Mouse (Mus musculus): ENCODE data around the gene Nr1h5. TPM values are rescaled to one million over a fixed set of nuclear protein-coding genes. Genes with fewer than 3 reads are reported as not detected.

The Nr1h5 gene
- polyA plus RNA-seq, 1 experiment from 2014 or later = not detected

DNA sequence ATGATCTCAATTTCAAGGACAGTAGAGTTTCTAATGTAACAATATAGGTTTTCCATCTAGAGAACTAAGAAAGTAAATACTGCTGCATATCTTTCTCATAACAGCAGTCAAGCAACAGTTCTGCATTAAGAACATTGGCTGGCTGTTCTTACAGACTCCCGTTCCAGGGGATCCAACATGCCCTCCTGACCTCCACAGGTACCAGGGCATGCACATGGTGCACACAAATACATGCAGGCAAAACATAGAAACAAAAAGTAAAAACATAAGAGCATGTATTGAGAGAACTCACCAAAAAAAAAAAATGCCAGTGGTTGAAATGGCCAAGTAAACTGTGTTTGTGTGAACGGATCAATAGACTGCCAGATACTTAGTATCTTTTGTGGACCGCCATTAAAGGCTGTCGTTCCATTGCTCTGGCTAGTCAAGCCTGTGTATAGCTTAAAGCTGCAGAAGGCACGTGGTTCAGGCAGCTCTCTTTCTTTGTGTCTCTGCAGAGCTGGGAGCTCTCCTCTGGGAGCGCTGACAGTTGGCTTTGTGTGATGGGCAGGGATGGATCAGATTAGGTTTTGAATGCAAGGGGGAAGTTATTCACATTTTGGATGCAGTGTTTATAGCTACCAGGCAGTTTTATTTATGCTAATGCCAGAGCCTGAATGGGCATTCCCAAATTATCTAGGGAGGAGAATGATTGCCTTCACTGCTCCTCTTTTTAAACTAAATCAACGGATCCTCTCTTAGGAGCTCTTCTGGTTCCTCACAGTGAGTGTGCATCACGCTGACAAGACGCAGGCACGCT, 15.8 kb upstream of the Nr1h5 start:
- WGBS = 9% methylated on average over 10 of the region's 10 CpGs
- Histone ChIP-seq H3K9ac (replicated peaks; ENCODE audit: low read depth, low read length) (peak overlapping the region; percentile 43; the same call in 1 of the 2 replicates), H3K4me1 (ENCODE audit: control insufficient read depth, insufficient read depth, low read length) (0 out of 2 replicates have a peak, but pooled peaks cover 4% of the 10 kb centered on the region), H3K9me3 (ENCODE audit: control insufficient read depth, low read length) (no peaks in the 10 kb centered on the region), H3K4me3 (ENCODE audit: low read depth, low read length) (no peak overlapping the region), H3K27me3 (ENCODE audit: control insufficient read depth, insufficient read depth, low read length) (no peaks in the 10 kb centered on the region), H3K36me3 (ENCODE audit: control insufficient read depth, insufficient read depth, low read length) (no peaks in the 10 kb centered on the region), H3K27ac (ENCODE audit: low read depth, low read length) (peak overlapping the region; percentile 78), H3K4me2 (ENCODE audit: low read depth, low read length) (peak overlapping the region; percentile 19)
- ATAC-seq (ENCODE audit: low read depth) = peak; percentile 99

DNA sequence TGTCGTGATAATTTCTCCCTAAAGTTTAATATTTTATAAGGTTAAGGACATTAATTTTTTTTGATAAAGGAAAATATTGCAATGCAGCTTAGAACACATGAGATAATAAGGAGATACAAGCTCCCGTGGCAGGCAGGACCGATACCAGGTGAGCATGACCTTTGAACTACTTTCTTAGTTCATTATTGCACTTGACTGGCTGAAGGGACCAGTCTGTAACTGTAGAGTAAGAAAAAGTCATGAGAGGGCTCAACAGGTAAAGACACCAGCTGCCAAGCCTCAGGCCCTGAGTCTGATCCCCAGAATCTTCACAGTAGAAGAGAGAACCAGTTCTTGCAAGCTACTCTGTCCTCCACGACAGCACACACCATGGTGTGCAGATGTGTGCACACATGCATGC, 13.0 kb upstream of the Nr1h5 start:
- H3K4me1 ChIP-seq (ENCODE audit: control insufficient read depth, insufficient read depth, low read length) = 0 out of 2 replicates have a peak, but pooled peaks cover 4% of the 10 kb centered on the region
- no peak for ATAC-seq (ENCODE audit: low read depth)
- H3K9ac ChIP-seq (replicated peaks; ENCODE audit: low read depth, low read length) = no peak overlapping the region
- H3K27me3 ChIP-seq (ENCODE audit: control insufficient read depth, insufficient read depth, low read length) = no peaks in the 10 kb centered on the region
- H3K4me3 ChIP-seq (ENCODE audit: low read depth, low read length) = no peak overlapping the region
- H3K9me3 ChIP-seq (ENCODE audit: control insufficient read depth, low read length) = no peaks in the 10 kb centered on the region
- H3K27ac ChIP-seq (ENCODE audit: low read depth, low read length) = no peak overlapping the region
- WGBS = 87% methylated on average over 4 of the region's 4 CpGs
- H3K36me3 ChIP-seq (ENCODE audit: control insufficient read depth, insufficient read depth, low read length) = no peaks in the 10 kb centered on the region
- no peak overlapping the region for H3K4me2 ChIP-seq (ENCODE audit: low read depth, low read length)

GRCm38 (mm10) chr3:102970508-102970907, 6.6 kb upstream of the Nr1h5 start:
- H3K9me3 ChIP-seq (ENCODE audit: control insufficient read depth, low read length) = no peaks in the 10 kb centered on the region
- no peak overlapping the region for H3K9ac ChIP-seq (replicated peaks; ENCODE audit: low read depth, low read length)
- H3K27me3 ChIP-seq (ENCODE audit: control insufficient read depth, insufficient read depth, low read length) = no peaks in the 10 kb centered on the region
- H3K4me1 ChIP-seq (ENCODE audit: control insufficient read depth, insufficient read depth, low read length) = no peaks in the 10 kb centered on the region
- H3K4me3 ChIP-seq (ENCODE audit: low read depth, low read length) = no peak overlapping the region
- 87% methylated on average over 3 of the region's 3 CpGs for WGBS
- no peak overlapping the region for H3K4me2 ChIP-seq (ENCODE audit: low read depth, low read length)
- ATAC-seq (ENCODE audit: low read depth) = no peak
- no peaks in the 10 kb centered on the region for H3K36me3 ChIP-seq (ENCODE audit: control insufficient read depth, insufficient read depth, low read length)
- H3K27ac ChIP-seq (ENCODE audit: low read depth, low read length) = no peak overlapping the region

DNA sequence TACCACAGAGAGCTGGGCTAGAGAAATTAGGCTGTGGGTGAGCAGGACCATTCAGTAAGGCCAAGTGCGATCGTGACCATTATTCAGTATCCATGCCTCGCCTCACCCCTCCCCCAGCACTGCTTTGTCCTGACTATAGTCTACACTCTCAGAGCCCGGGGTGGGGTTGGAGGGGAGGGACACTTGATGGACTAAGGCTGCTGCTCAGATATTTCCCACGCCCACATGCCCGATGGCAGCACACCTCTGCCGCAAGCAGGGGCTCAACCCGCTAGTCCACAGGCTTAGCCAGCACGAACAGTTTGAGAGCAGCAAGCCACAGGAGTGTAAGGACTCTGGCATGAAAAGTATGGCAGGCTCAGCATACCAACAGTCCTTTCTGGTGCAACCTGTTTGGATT, 6.1 kb upstream of the Nr1h5 start:
- no peak overlapping the region for H3K27ac ChIP-seq (ENCODE audit: low read depth, low read length)
- WGBS = 42% methylated on average over 9 of the region's 9 CpGs
- H3K4me2 ChIP-seq (ENCODE audit: low read depth, low read length) = no peak overlapping the region
- no peaks in the 10 kb centered on the region for H3K36me3 ChIP-seq (ENCODE audit: control insufficient read depth, insufficient read depth, low read length)
- peak; percentile 77; the same call in 1 of the 2 replicates for ATAC-seq (ENCODE audit: low read depth)
- H3K9me3 ChIP-seq (ENCODE audit: control insufficient read depth, low read length) = no peaks in the 10 kb centered on the region
- H3K9ac ChIP-seq (replicated peaks; ENCODE audit: low read depth, low read length) = 0 out of 2 replicates have a peak overlapping the region, but pooled peaks have one; percentile 21
- no peaks in the 10 kb centered on the region for H3K27me3 ChIP-seq (ENCODE audit: control insufficient read depth, insufficient read depth, low read length)
- H3K4me1 ChIP-seq (ENCODE audit: control insufficient read depth, insufficient read depth, low read length) = no peaks in the 10 kb centered on the region
- no peak overlapping the region for H3K4me3 ChIP-seq (ENCODE audit: low read depth, low read length)

DNA sequence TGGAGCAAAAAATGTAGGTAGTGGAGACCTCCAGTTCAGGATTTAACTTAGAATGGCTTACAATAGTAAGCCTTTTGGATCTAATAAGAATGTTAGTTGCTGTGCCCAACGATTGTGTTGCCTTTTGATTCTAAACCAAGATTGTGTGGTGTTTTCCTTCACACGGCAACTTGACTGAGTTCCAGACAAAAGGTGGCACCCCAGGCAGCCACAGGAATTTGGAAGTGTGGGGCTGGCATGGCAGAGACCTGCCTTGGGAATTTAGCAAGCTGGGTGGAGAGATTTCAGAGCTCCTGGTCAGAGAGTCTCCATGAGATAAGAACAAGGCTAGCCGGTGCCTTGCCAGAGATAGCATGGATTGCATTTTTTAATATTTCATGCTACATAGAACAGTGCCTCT, 8.3 kb downstream of the Nr1h5 start:
- no peak overlapping the region for H3K4me2 ChIP-seq (ENCODE audit: low read depth, low read length)
- no peak overlapping the region for H3K9ac ChIP-seq (replicated peaks; ENCODE audit: low read depth, low read length)
- ATAC-seq (ENCODE audit: low read depth) = no peak
- H3K4me3 ChIP-seq (ENCODE audit: low read depth, low read length) = no peak overlapping the region
- no peaks in the 10 kb centered on the region for H3K36me3 ChIP-seq (ENCODE audit: control insufficient read depth, insufficient read depth, low read length)
- H3K27ac ChIP-seq (ENCODE audit: low read depth, low read length) = no peak overlapping the region
- H3K4me1 ChIP-seq (ENCODE audit: control insufficient read depth, insufficient read depth, low read length) = no peaks in the 10 kb centered on the region
- H3K9me3 ChIP-seq (ENCODE audit: control insufficient read depth, low read length) = no peaks in the 10 kb centered on the region
- no peaks in the 10 kb centered on the region for H3K27me3 ChIP-seq (ENCODE audit: control insufficient read depth, insufficient read depth, low read length)
- WGBS = 77% methylated on average over 3 of the region's 3 CpGs

DNA sequence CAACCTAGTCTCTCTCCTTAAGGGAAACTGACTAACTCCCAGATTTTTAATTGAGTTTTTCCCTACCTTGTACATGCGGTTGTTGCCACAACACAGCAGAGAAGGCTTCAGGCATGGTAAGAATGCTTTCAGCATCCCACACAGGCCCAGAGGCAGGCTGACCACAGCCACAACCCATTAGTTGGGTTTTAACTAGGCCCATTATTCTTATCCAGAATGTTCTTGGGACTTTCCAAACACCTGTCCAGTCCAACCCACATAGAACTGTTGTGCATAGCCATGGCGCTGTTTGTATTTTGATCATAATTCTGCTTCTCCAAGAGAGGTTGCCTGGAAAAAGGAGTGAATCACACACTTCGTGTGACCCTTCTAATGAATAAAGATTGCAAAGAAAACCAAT, 8.8 kb downstream of the Nr1h5 start:
- Histone ChIP-seq H3K27ac (ENCODE audit: low read depth, low read length) (no peak overlapping the region), H3K36me3 (ENCODE audit: control insufficient read depth, insufficient read depth, low read length) (no peaks in the 10 kb centered on the region), H3K27me3 (ENCODE audit: control insufficient read depth, insufficient read depth, low read length) (no peaks in the 10 kb centered on the region), H3K9ac (replicated peaks; ENCODE audit: low read depth, low read length) (no peak overlapping the region), H3K4me1 (ENCODE audit: control insufficient read depth, insufficient read depth, low read length) (no peaks in the 10 kb centered on the region), H3K4me2 (ENCODE audit: low read depth, low read length) (no peak overlapping the region), H3K4me3 (ENCODE audit: low read depth, low read length) (no peak overlapping the region), H3K9me3 (ENCODE audit: control insufficient read depth, low read length) (no peaks in the 10 kb centered on the region)
- 93% methylated on average over 3 of the region's 3 CpGs for WGBS
- no peak for ATAC-seq (ENCODE audit: low read depth)

GRCm38 (mm10) chr3:102954476-102954875, 9.5 kb downstream of the Nr1h5 start:
- ATAC-seq (ENCODE audit: low read depth) = no peak
- H3K9me3 ChIP-seq (ENCODE audit: control insufficient read depth, low read length) = no peaks in the 10 kb centered on the region
- H3K4me1 ChIP-seq (ENCODE audit: control insufficient read depth, insufficient read depth, low read length) = no peaks in the 10 kb centered on the region
- WGBS = 95% methylated on average over 12 of the region's 12 CpGs
- H3K4me3 ChIP-seq (ENCODE audit: low read depth, low read length) = no peak overlapping the region
- no peak overlapping the region for H3K9ac ChIP-seq (replicated peaks; ENCODE audit: low read depth, low read length)
- H3K36me3 ChIP-seq (ENCODE audit: control insufficient read depth, insufficient read depth, low read length) = no peaks in the 10 kb centered on the region
- H3K4me2 ChIP-seq (ENCODE audit: low read depth, low read length) = no peak overlapping the region
- H3K27ac ChIP-seq (ENCODE audit: low read depth, low read length) = no peak overlapping the region
- H3K27me3 ChIP-seq (ENCODE audit: control insufficient read depth, insufficient read depth, low read length) = no peaks in the 10 kb centered on the region

DNA sequence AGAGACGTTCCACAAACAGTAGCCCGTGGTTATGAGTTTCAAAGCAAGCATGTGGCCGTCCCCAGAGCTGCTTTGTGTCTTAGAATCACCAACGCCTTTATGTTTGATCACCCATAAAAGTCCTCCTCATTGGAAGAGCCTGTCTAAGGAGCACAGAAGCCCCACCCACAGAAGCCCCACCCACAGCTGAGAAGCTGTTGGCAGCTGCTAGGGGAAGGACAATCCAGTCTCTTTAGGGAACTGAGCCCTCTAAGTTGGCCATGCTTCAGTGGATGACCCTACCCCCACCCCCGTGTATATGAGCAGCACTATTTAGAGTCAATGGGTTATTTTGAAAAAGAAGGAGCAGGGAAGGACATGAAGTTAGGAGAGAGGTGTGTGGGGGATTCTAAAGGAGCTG, 17.1 kb downstream of the Nr1h5 start:
- WGBS = 44% methylated on average over 5 of the region's 5 CpGs
- Histone ChIP-seq H3K4me2 (ENCODE audit: low read depth, low read length) (no peak overlapping the region), H3K4me3 (ENCODE audit: low read depth, low read length) (no peak overlapping the region), H3K27ac (ENCODE audit: low read depth, low read length) (no peak overlapping the region), H3K36me3 (ENCODE audit: control insufficient read depth, insufficient read depth, low read length) (no peaks in the 10 kb centered on the region), H3K4me1 (ENCODE audit: control insufficient read depth, insufficient read depth, low read length) (no peaks in the 10 kb centered on the region), H3K9me3 (ENCODE audit: control insufficient read depth, low read length) (no peaks in the 10 kb centered on the region), H3K27me3 (ENCODE audit: control insufficient read depth, insufficient read depth, low read length) (no peaks in the 10 kb centered on the region), H3K9ac (replicated peaks; ENCODE audit: low read depth, low read length) (no peak overlapping the region)
- ATAC-seq (ENCODE audit: low read depth) = no peak

GRCm38 (mm10) chr3:102946312-102946711, 17.6 kb downstream of the Nr1h5 start:
- Histone ChIP-seq H3K4me3 (ENCODE audit: low read depth, low read length) (no peak overlapping the region), H3K4me2 (ENCODE audit: low read depth, low read length) (no peak overlapping the region), H3K9ac (replicated peaks; ENCODE audit: low read depth, low read length) (no peak overlapping the region), H3K36me3 (ENCODE audit: control insufficient read depth, insufficient read depth, low read length) (no peaks in the 10 kb centered on the region), H3K9me3 (ENCODE audit: control insufficient read depth, low read length) (no peaks in the 10 kb centered on the region), H3K27me3 (ENCODE audit: control insufficient read depth, insufficient read depth, low read length) (no peaks in the 10 kb centered on the region), H3K4me1 (ENCODE audit: control insufficient read depth, insufficient read depth, low read length) (no peaks in the 10 kb centered on the region), H3K27ac (ENCODE audit: low read depth, low read length) (no peak overlapping the region)
- 88% methylated on average over 3 of the region's 3 CpGs for WGBS
- ATAC-seq (ENCODE audit: low read depth) = no peak

Data from neural tube, embryonic 14.5 days (tissue).